Mouse (Mus musculus): ENCODE measurements around the gene Ift20. TPM values are rescaled to one million over a fixed set of nuclear protein-coding genes. Genes with fewer than 3 reads are reported as not detected.

Ift20 gene
- polyA plus RNA-seq, 1 experiment, result 61.6 TPM

DNA sequence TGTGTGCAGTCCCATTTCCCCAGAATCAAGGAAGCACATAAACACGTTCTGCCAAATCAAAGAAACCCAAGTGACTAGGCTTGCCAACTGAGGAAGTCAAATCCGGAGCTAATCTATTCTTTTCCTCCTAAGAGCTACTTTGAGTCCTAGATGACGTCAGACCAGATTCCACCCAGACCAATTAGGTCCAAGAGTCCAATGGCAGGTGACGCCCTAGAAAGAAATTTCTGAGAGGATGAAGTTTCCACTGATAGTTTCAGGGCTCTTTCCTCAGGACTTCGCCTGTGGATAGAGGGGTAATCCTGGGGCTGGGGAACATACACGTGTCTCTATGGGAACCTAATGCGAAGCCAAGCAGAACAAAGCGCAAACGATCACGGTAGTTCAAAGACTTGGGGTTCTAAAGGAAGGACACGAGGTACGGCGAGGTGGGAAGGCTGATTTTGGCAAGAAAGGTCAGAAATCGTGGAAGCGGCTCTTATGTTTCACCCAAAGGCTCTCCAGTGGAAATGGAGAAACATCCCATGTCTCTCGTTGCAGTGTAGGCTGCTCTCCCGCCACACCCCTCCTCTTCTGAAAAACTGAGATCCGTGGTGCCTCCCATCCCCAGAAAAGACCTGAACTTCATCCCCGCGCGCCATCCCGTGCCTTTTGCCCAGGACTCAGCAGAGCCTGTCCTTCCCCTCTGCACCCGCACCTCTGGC lies 633 bp upstream of the Ift20 start:
- 0 out of 2 replicates have a peak, but pooled peaks cover under 1% of the 10 kb centered on the region for H3K36me3 ChIP-seq (ENCODE audit: control insufficient read depth, insufficient read depth, low read length)
- DNase-seq, result peak; percentile 83
- peak overlapping the region; percentile 80 for H3K4me3 ChIP-seq (ENCODE audit: insufficient read depth, low read depth, low read length)
- no peak for TF ChIP-seq CTCF (conservative IDR thresholded peaks at IDR 0.05; ENCODE audit: insufficient read depth, insufficient read length, low read depth, low read length)
- no peak for TF ChIP-seq POLR2A (IDR thresholded peaks at IDR 0.05; ENCODE audit: low read depth, low read length)
- peak overlapping the region; percentile 89 for H3K27ac ChIP-seq (ENCODE audit: insufficient read depth, low read depth, low read length)
- under 1% methylated on average over 23 of the region's 23 CpGs for WGBS
- peaks cover 11% of the 10 kb centered on the region; the same call in 1 of the 2 replicates for H3K4me1 ChIP-seq (ENCODE audit: control insufficient read depth, insufficient read depth, low read length)
- H3K27me3 ChIP-seq (replicated peaks; ENCODE audit: control insufficient read depth, insufficient read depth, low read length), result no peaks in the 10 kb centered on the region

DNA sequence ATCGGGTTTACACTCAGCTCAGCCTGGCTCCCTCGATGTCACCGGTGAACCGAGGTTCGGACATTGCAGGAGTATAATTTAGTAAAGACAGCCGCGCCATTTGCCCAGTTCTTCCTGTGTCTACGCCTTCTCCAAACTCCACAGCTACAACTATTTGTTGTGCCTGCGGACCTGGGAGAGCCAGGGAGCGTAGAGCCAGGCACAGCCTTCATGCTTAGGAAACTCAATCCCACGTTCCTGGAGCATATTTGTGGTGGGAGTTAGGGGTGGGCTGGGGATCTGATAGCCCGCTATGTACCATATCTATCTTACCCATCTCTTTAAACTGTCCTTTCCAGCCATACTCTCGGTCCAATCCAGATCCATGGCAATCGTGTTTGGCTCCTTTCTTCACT lies 526 bp downstream of the Ift20 start:
- TF ChIP-seq CTCF (conservative IDR thresholded peaks at IDR 0.05; ENCODE audit: insufficient read depth, insufficient read length, low read depth, low read length) (no peak), POLR2A (IDR thresholded peaks at IDR 0.05; ENCODE audit: low read depth, low read length) (no peak)
- H3K27me3 ChIP-seq (replicated peaks; ENCODE audit: control insufficient read depth, insufficient read depth, low read length), result no peaks in the 10 kb centered on the region

DNA sequence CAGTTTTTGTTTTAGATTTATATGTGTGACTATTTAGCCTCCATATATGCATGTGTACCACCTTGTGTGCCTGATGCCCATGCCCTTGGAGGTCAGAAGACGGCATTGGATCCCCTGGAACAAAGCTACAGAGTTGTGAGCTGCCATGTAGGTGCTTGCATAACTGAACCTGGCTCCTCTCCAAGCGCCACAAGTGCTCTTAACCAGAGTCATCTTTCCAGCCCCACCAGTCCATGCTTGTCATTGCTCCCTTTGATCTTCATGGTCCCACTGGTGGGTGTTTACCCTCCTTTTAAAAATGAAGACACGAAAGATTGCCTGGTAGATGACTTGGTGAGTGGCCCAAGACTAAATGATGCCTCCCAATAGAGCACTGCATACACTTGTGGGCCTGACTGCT lies 4.2 kb downstream of the Ift20 start:
- WGBS, result 83% methylated on average over 3 of the region's 3 CpGs
- H3K4me1 ChIP-seq (ENCODE audit: control insufficient read depth, insufficient read depth, low read length), result peaks cover 8% of the 10 kb centered on the region; the same call in 1 of the 2 replicates
- H3K27me3 ChIP-seq (replicated peaks; ENCODE audit: control insufficient read depth, insufficient read depth, low read length), result no peaks in the 10 kb centered on the region
- TF ChIP-seq CTCF (conservative IDR thresholded peaks at IDR 0.05; ENCODE audit: insufficient read depth, insufficient read length, low read depth, low read length), result no peak
- TF ChIP-seq POLR2A (IDR thresholded peaks at IDR 0.05; ENCODE audit: low read depth, low read length), result no peak
- peaks cover 5% of the 10 kb centered on the region; the same call in 1 of the 2 replicates for H3K36me3 ChIP-seq (ENCODE audit: control insufficient read depth, insufficient read depth, low read length)
- no peak overlapping the region for H3K27ac ChIP-seq (ENCODE audit: insufficient read depth, low read depth, low read length)
- DNase-seq, result no peak
- H3K4me3 ChIP-seq (ENCODE audit: insufficient read depth, low read depth, low read length), result no peak overlapping the region

More for the DNA sequence above, 526 bp downstream of the Ift20 start:
- peak overlapping the region; percentile 54 for H3K27ac ChIP-seq (ENCODE audit: insufficient read depth, low read depth, low read length)
- peaks cover 11% of the 10 kb centered on the region; the same call in 1 of the 2 replicates for H3K4me1 ChIP-seq (ENCODE audit: control insufficient read depth, insufficient read depth, low read length)
- no peak for DNase-seq
- peak overlapping the region; percentile 83 for H3K4me3 ChIP-seq (ENCODE audit: insufficient read depth, low read depth, low read length)
- peaks cover 3% of the 10 kb centered on the region; the same call in 1 of the 2 replicates for H3K36me3 ChIP-seq (ENCODE audit: control insufficient read depth, insufficient read depth, low read length)
- under 1% methylated on average over 14 of the region's 14 CpGs for WGBS

DNA sequence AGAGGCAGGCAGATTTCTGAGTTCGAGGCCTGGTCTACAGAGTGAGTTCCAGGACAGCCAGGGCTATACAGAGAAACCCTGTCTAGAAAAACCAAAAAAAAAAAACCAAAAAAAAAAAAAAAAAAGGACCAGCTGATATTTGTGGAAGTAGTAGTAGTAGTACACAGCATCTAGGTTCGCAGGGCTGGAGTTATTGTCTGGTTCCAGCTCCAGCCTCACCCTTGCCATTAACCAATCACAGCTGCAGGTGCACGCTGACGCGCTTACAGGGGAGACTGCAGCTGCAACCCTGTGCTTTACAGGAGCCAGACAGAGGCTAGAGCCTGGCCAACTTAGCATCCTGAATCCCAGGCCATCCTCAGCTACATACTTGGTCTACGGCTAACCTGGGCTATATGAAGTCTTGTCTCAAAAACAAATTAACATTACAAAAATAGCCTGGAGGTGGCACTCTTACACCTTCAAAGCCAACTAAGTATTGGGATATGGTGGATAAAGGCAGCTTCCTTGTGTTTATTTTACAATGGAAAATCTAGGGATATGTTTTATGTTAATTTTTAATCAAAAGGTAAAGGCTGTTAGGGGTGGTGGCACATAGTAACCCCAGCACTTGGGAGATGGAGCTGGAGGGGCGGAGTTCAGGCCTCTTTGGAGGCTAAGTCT lies 8.4 kb downstream of the Ift20 start:
- no peaks in the 10 kb centered on the region for H3K27me3 ChIP-seq (replicated peaks; ENCODE audit: control insufficient read depth, insufficient read depth, low read length)
- no peak overlapping the region for H3K4me3 ChIP-seq (ENCODE audit: insufficient read depth, low read depth, low read length)
- 0 out of 2 replicates have a peak, but pooled peaks cover 2% of the 10 kb centered on the region for H3K4me1 ChIP-seq (ENCODE audit: control insufficient read depth, insufficient read depth, low read length)
- no peak overlapping the region for H3K27ac ChIP-seq (ENCODE audit: insufficient read depth, low read depth, low read length)
- no peak for DNase-seq
- TF ChIP-seq POLR2A (IDR thresholded peaks at IDR 0.05; ENCODE audit: low read depth, low read length) (no peak), CTCF (conservative IDR thresholded peaks at IDR 0.05; ENCODE audit: insufficient read depth, insufficient read length, low read depth, low read length) (no peak)
- WGBS, result 92% methylated on average over 7 of the region's 7 CpGs
- H3K36me3 ChIP-seq (ENCODE audit: control insufficient read depth, insufficient read depth, low read length), result peaks cover 5% of the 10 kb centered on the region; the same call in 1 of the 2 replicates

DNA sequence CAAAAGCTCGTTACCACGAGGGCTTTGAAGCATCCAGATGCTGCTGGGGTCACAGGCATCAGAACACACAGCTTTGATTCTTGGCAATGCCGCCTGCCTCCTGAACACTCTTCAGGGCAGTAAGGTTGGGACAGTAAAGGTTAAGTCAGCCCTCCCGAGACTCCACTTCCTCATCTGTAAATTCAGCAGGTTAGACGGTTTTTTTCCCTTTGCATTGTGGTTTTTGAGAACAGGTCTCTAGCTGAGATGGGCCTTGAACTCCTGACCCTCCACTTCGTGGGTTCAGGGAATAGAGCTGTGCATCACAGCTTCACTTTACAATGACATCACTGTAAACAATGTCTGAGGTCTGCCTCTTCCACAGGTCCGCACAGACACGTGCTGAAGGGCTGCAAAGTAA lies 9.0 kb downstream of the Ift20 start:
- Histone ChIP-seq H3K4me3 (ENCODE audit: insufficient read depth, low read depth, low read length) (no peak overlapping the region), H3K27ac (ENCODE audit: insufficient read depth, low read depth, low read length) (no peak overlapping the region), H3K27me3 (replicated peaks; ENCODE audit: control insufficient read depth, insufficient read depth, low read length) (no peaks in the 10 kb centered on the region), H3K36me3 (ENCODE audit: control insufficient read depth, insufficient read depth, low read length) (peaks cover 5% of the 10 kb centered on the region; the same call in 1 of the 2 replicates), H3K4me1 (ENCODE audit: control insufficient read depth, insufficient read depth, low read length) (peaks cover 6% of the 10 kb centered on the region; the same call in 1 of the 2 replicates)
- TF ChIP-seq CTCF (conservative IDR thresholded peaks at IDR 0.05; ENCODE audit: insufficient read depth, insufficient read length, low read depth, low read length) (no peak), POLR2A (IDR thresholded peaks at IDR 0.05; ENCODE audit: low read depth, low read length) (no peak)
- 62% methylated on average over 8 of the region's 8 CpGs for WGBS
- no peak for DNase-seq

DNA sequence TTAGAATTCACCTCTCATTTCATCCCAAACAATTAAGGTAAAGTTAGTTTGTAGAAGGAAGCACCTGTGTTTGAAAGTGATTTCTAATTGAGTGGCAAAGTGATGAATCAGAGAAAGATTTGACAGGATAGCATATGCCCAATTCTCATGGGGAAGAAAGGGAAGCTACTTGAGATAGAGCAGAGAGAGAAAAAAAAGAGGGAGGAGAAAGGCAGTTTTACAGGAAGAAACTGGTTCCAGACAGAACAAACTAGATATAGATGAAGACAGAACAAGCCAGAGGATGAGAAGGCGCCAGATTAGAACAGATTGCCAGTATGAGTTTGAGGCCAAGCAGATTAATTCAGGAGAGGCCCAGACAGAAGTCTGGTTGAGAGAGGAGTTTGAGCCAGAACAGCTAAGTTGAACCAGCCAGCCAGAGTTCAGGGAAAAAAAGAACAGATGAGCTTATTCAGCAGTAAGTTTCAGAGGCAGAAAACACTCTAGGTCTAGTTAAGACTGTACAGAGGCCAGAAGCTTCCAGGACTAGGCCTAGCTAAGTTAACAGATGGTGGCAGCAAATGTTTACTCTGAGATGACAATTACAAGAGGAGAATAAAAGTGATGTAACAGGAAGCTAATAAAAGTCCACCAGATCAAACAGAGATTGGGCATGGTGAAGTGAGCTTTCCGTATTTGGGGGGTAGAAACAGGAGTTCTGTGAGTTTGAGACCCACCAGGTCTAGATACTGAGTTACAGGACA lies 11.7 kb downstream of the Ift20 start:
- Histone ChIP-seq H3K27ac (ENCODE audit: insufficient read depth, low read depth, low read length) (no peak overlapping the region), H3K27me3 (replicated peaks; ENCODE audit: control insufficient read depth, insufficient read depth, low read length) (no peaks in the 10 kb centered on the region), H3K4me1 (ENCODE audit: control insufficient read depth, insufficient read depth, low read length) (peaks cover 11% of the 10 kb centered on the region; the same call in 1 of the 2 replicates), H3K4me3 (ENCODE audit: insufficient read depth, low read depth, low read length) (no peak overlapping the region), H3K36me3 (ENCODE audit: control insufficient read depth, insufficient read depth, low read length) (peaks cover 1% of the 10 kb centered on the region; the same call in 1 of the 2 replicates)
- TF ChIP-seq POLR2A (IDR thresholded peaks at IDR 0.05; ENCODE audit: low read depth, low read length), result no peak
- no peak for TF ChIP-seq CTCF (conservative IDR thresholded peaks at IDR 0.05; ENCODE audit: insufficient read depth, insufficient read length, low read depth, low read length)
- no peak for DNase-seq
- 88% methylated on average over 2 of the region's 2 CpGs for WGBS
